Mouse (Mus musculus): ENCODE measurements around the gene Wdr5.

DNA sequence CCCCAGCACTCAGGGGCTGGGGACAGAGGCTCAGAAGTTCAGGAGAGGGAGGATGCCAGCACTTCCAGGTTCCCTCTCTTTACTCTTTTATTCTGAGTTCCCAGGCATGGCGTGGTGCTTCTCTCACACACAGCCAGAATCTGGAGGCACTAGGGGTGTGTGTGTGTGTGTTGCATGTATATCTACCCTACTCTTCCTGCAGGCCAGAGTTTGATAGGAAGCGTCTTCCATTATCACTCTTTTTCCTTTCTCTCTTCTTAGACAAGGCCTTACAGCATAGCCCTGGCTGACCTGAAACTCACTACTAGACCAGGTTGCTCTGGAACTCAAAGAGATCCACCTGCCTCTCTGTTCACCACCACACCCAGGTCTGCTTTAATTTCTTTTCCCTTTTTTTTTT is 24.0 kb upstream of the Wdr5 start:
- no peak for TF ChIP-seq CTCF (IDR thresholded peaks at IDR 0.05; ENCODE audit: extremely low read depth, insufficient read length, insufficient replicate concordance, low read depth, low read length)
- TF ChIP-seq POLR2A (IDR thresholded peaks at IDR 0.05; ENCODE audit: low read depth, low read length), result no peak
